Mouse (Mus musculus) limb, embryonic 14.5 days (tissue): ENCODE measurements at regions not wholly inside any gene's neighbourhood (a gene's known extent, or its start where the extent isn't known, plus 50 kb on each side); places are given as distances from the start of the nearest gene placed in this dataset.

Source experiments
- ATAC-seq: fragments of 200-750 bp; cut with Nextera tagmentation; 2 replicates; pipeline ENCODE4 v1.8.0; 2017; ENCODE audit warnings: low read depth, moderate number of reproducible peaks, moderate TSS enrichment; ENCODE audit not compliant: low FRiP score
- DNase-seq: peaks from one replicate; pipeline ENCODE4 v3.0.0-alpha.2; 2015; ENCODE audit warnings: low spot score
- H3K27ac ChIP-seq: fragments of 300-500 bp; sonication (generic); replicated peaks from 2 replicates; pipeline ENCODE4 v1.5.1; 2014; ENCODE audit warnings: low read depth, mild to moderate bottlenecking, low read length, moderate library complexity, mixed read lengths
- H3K27me3 ChIP-seq: fragments of 300-500 bp; sonication (generic); 2 replicates; pipeline ENCODE4 v1.6.1; 2014; ENCODE audit warnings: low read length, mixed read lengths; ENCODE audit not compliant: control insufficient read depth, insufficient read depth
- H3K36me3 ChIP-seq: fragments of 300-500 bp; sonication (generic); 2 replicates; pipeline ENCODE4 v1.6.1; 2014; ENCODE audit warnings: mild to moderate bottlenecking, low read length, moderate library complexity, mixed read lengths; ENCODE audit not compliant: control insufficient read depth, insufficient read depth
- H3K4me1 ChIP-seq: fragments of 300-500 bp; sonication (generic); 2 replicates; pipeline ENCODE4 v1.6.1; 2014; ENCODE audit warnings: antibody characterized with exemption, low read length, mixed read lengths; ENCODE audit not compliant: control insufficient read depth, insufficient read depth
- H3K4me2 ChIP-seq: fragments of 300-500 bp; sonication (generic); replicated peaks from 2 replicates; pipeline ENCODE4 v1.6.1; 2014; ENCODE audit warnings: low read depth, mild to moderate bottlenecking, low read length, moderate library complexity; ENCODE audit not compliant: severe bottlenecking
- H3K4me3 ChIP-seq: fragments of 300-500 bp; sonication (generic); replicated peaks from 2 replicates; pipeline ENCODE4 v1.5.1; 2014; ENCODE audit warnings: low read length
- H3K9ac ChIP-seq: fragments of 300-500 bp; sonication (generic); 2 replicates; pipeline ENCODE4 v1.6.1; 2014; ENCODE audit warnings: mild to moderate bottlenecking, low read depth, low read length, moderate library complexity; ENCODE audit not compliant: severe bottlenecking
- H3K9me3 ChIP-seq: fragments of 300-500 bp; sonication (generic); 2 replicates; pipeline ENCODE4 v1.6.1; 2016; ENCODE audit warnings: low read length; ENCODE audit not compliant: control insufficient read depth
- POLR2A ChIP-seq: fragments of 200-500 bp; IDR thresholded peaks from 2 replicates; pipeline ENCODE4 v1.8.0; 2012; ENCODE audit warnings: inconsistent platforms, mild to moderate bottlenecking, moderate library complexity, borderline replicate concordance; ENCODE audit not compliant: insufficient read depth, insufficient read length; ENCODE audit errors: extremely low read depth
- WGBS: fragments of 180-500 bp; shearing (Covaris S2); extraction: QIAGEN DNeasy Blood & Tissue Kit; methylation state at CpG from one replicate; pipeline ENCODE4 v1.1.7; 2014; 5-methylcytosine and 5-hydroxymethylcytosine counted together

DNA sequence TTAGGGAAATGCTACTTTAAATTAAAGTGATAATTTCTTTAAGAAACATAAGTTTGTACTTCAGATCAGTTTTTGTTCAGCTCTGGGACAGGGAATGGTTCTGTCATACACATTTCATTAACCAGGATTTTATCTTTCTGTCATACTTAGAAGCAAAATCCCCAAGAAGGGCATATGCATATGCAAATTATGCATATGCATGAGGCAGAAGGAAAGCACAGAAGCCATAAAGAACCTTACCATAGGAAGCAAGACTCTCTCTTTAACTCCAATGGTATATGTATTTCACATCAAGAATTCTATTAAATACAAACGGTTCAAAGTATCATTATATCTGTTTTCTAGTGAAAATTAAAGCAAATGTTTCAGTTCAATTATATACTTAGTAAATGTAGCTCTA, 381.5 kb downstream of the Kcnj3 start:
- Histone ChIP-seq H3K9me3 (no peaks in the 10 kb centered on the region), H3K36me3 (no peaks in the 10 kb centered on the region), H3K9ac (no peak overlapping the region), H3K4me3 (no peak overlapping the region), H3K27me3 (no peaks in the 10 kb centered on the region), H3K27ac (no peak overlapping the region), H3K4me2 (no peak overlapping the region), H3K4me1 (no peaks in the 10 kb centered on the region)
- TF ChIP-seq POLR2A: no peak
- no peak for ATAC-seq
- WGBS: 71% methylated on average over 1 of the region's 1 CpGs
- no peak for DNase-seq

DNA sequence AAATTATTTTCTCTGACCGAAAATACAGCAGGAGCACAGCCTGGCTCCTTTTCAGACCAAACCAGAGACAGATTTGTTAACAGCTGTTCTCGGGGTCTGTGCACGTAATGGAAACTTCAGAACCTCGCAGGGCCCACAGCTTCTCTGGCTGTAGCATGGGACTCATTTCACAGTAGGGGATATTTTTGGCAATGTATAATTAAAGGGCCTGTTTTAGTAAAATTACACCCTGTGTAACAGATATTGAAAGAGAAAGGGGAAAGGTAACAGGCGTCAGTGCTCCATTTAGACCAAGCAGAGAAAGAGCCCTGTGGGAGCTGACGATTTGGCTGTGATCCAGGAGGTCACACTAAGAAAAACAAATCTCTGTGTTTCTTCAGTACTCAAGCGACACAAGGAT, 382.4 kb downstream of the Kcnj3 start:
- no peaks in the 10 kb centered on the region for H3K9me3 ChIP-seq
- H3K27me3 ChIP-seq: no peaks in the 10 kb centered on the region
- H3K9ac ChIP-seq: no peak overlapping the region
- ATAC-seq (peak; percentile 86), DNase-seq (peak; percentile 56)
- 16% methylated on average over 7 of the region's 7 CpGs for WGBS
- no peak for TF ChIP-seq POLR2A
- H3K4me2 ChIP-seq: peak overlapping the region; percentile 26; the same call in 1 of the 2 replicates
- no peaks in the 10 kb centered on the region for H3K4me1 ChIP-seq
- no peaks in the 10 kb centered on the region for H3K36me3 ChIP-seq
- H3K27ac ChIP-seq: no peak overlapping the region
- H3K4me3 ChIP-seq: no peak overlapping the region

DNA sequence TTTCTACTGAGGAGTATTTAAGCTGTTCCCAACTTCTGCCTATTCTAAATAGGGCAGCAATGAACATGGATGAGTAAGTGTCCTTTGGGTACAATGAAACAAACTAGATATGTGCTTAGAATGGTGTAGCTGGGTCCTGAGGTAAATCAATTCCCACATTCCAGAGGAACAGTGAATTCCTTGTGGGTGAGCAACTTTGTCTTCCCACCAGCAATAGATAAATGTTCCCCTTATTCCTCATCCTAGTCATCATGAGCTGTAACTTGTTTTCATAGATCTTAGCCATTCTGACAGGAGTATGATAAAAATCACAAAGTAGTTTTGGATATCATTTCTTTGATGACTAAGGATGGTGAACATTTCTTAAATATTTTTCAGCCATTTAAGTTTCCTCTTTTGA, 387.0 kb downstream of the Kcnj3 start:
- no peak for DNase-seq
- no peak for TF ChIP-seq POLR2A
- Histone ChIP-seq H3K9ac (no peak overlapping the region), H3K27me3 (no peaks in the 10 kb centered on the region), H3K36me3 (no peaks in the 10 kb centered on the region), H3K4me1 (no peaks in the 10 kb centered on the region), H3K27ac (no peak overlapping the region), H3K4me2 (no peak overlapping the region), H3K9me3 (no peaks in the 10 kb centered on the region), H3K4me3 (no peak overlapping the region)
- no peak for ATAC-seq

DNA sequence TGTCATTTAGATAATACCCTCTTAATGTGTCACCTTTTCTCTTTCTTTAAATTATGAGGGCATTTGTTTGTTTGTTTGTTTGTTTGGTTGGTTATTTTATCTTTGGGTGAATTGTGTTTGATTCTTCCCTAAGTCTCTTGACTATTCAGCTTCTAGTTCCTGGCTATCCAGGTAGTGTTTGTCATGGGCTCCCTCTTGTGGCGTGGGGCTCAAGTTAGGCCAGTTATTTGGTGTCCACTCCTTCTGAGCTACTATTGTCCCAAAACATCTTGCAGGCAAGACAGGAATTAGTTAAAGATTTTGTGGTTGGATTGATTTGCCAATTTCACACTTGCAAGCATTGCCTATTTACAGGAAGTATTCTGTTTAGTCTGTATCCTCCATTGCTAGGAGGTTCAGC, 405.8 kb downstream of the Kcnj3 start:
- no peaks in the 10 kb centered on the region for H3K27me3 ChIP-seq
- no peak overlapping the region for H3K9ac ChIP-seq
- no peak overlapping the region for H3K4me2 ChIP-seq
- 45% methylated on average over 1 of the region's 1 CpGs for WGBS
- H3K4me1 ChIP-seq: no peaks in the 10 kb centered on the region
- ATAC-seq (no peak), DNase-seq (peak; percentile 13)
- H3K4me3 ChIP-seq: no peak overlapping the region
- H3K36me3 ChIP-seq: no peaks in the 10 kb centered on the region
- H3K9me3 ChIP-seq: no peaks in the 10 kb centered on the region
- no peak for TF ChIP-seq POLR2A
- no peak overlapping the region for H3K27ac ChIP-seq

DNA sequence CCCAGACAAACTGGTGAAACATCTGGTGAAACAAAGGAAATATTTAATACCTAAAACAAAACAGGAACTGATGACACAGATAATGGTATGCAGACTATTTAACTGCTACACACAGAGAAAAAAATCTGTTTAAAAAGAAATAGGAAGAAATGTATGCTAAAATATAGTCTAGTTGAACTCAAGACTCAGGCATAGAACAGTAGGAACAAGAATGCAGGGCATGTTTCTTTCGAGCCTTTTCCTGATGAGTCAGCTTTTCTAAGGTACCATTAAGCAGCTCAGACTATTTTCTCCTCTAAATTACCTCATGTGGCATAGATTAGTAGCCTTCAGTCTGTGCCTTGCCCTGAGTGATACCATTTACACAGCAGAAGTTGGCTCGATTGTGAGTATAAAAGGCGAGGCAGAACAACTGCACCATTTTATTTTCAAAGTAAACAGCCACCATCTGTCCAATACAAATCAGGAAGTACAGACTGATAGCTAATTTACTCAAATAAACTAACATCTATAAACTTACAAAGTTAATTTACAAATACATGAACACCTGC, 411.1 kb downstream of the Kcnj3 start:
- 35% methylated on average over 3 of the region's 3 CpGs for WGBS
- Histone ChIP-seq H3K9ac (no peak overlapping the region), H3K4me3 (no peak overlapping the region), H3K4me1 (no peaks in the 10 kb centered on the region), H3K4me2 (no peak overlapping the region), H3K27ac (no peak overlapping the region), H3K27me3 (no peaks in the 10 kb centered on the region), H3K9me3 (no peaks in the 10 kb centered on the region), H3K36me3 (no peaks in the 10 kb centered on the region)
- DNase-seq (no peak), ATAC-seq (no peak)
- TF ChIP-seq POLR2A: no peak

DNA sequence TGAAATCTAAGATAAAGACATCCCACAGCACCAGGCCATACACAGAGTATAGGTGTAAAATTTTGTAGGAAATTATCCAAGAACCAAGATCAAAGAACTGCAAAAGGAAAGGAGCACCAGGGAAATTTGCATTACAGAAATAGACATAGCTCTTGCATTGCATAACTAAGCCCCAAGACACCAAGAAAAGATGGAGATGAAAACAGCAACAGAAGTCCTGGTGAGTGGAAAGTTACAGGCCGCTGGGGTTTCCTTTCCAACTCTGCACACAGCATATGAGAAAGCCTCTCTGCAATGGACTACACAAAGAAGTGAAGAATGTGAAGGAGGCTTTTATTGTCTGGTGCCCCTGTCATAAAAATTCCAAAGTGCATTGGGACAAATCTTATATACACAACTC, 426.7 kb downstream of the Kcnj3 start:
- DNase-seq (no peak), ATAC-seq (no peak)
- Histone ChIP-seq H3K27ac (no peak overlapping the region), H3K9me3 (no peaks in the 10 kb centered on the region), H3K4me2 (no peak overlapping the region), H3K4me1 (no peaks in the 10 kb centered on the region), H3K4me3 (no peak overlapping the region), H3K36me3 (no peaks in the 10 kb centered on the region), H3K9ac (no peak overlapping the region), H3K27me3 (no peaks in the 10 kb centered on the region)
- 73% methylated on average over 1 of the region's 1 CpGs for WGBS
- no peak for TF ChIP-seq POLR2A
